Mouse (Mus musculus) liver, adult 2 months (tissue): ENCODE results near the gene Srrd. TPM values are rescaled to one million over a fixed set of nuclear protein-coding genes. Genes with fewer than 3 reads are reported as not detected.
A peak's percentile ranks its signal among the peaks of the same experiment; 100 is the strongest.

ENCODE experiments used
- DNase-seq: peaks from one replicate; pipeline ENCODE4 v3.0.0-alpha.2; 2011; ENCODE audit warnings: low read depth, low spot score; ENCODE audit errors: extremely low read depth
- H3K27ac ChIP-seq: fragments of 200-500 bp; replicated peaks from 2 replicates; pipeline ENCODE4 v1.5.1; 2012; ENCODE audit warnings: low read depth, mild to moderate bottlenecking, control low read depth, inconsistent platforms, low read length; ENCODE audit not compliant: insufficient read depth
- H3K27me3 ChIP-seq: fragments of 200-500 bp; 2 replicates; pipeline ENCODE4 v1.6.1; 2012; ENCODE audit warnings: mild to moderate bottlenecking, moderate library complexity, low read length, inconsistent platforms; ENCODE audit not compliant: control insufficient read depth, insufficient read depth
- H3K36me3 ChIP-seq: fragments of 200-500 bp; 2 replicates; pipeline ENCODE4 v1.6.1; 2012; ENCODE audit warnings: low read length, inconsistent platforms; ENCODE audit not compliant: control insufficient read depth, insufficient read depth
- H3K4me1 ChIP-seq: fragments of 200-500 bp; 2 replicates; pipeline ENCODE4 v1.6.1; 2011; ENCODE audit warnings: low read length; ENCODE audit not compliant: control insufficient read depth, insufficient read depth
- H3K4me3 ChIP-seq: fragments of 200-500 bp; 2 replicates; pipeline ENCODE4 v1.5.1; 2011; ENCODE audit warnings: low read depth, mild to moderate bottlenecking, control low read depth, low read length, moderate library complexity; ENCODE audit not compliant: insufficient read depth
- H3K79me2 ChIP-seq: fragments of 200-500 bp; 2 replicates; pipeline ENCODE4 v1.6.1; 2012; ENCODE audit warnings: inconsistent platforms, mild to moderate bottlenecking, low read length, moderate library complexity; ENCODE audit not compliant: control insufficient read depth, insufficient read depth
- H3K9ac ChIP-seq: fragments of 200-500 bp; 2 replicates; pipeline ENCODE4 v1.6.1; 2012; ENCODE audit warnings: low read depth, mild to moderate bottlenecking, control low read depth, inconsistent platforms, low read length
- CTCF ChIP-seq: fragments of 200-500 bp; IDR thresholded peaks from 2 replicates; pipeline ENCODE4 v1.5.1; 2011; ENCODE audit warnings: low read depth, low read length, control low read depth
- POLR2A ChIP-seq: fragments of 200-500 bp; IDR thresholded peaks from 2 replicates; pipeline ENCODE4 v1.6.1; 2011; ENCODE audit warnings: low read length, control low read depth; ENCODE audit not compliant: insufficient read depth; ENCODE audit errors: extremely low read depth
- WGBS: fragments of 180-500 bp; shearing (Covaris S2); methylation state at CpG from one replicate; pipeline ENCODE4 v1.1.7; 2018; 5-methylcytosine and 5-hydroxymethylcytosine counted together
- polyA plus RNA-seq: library from polyadenylated mRNA; depleted of rRNA; stranded (reverse); fragments of >200 nt; gene quantifications from 2 replicates; pipeline ENCODE4 v1.2.3, GENCODE M21; 2012
- total RNA-seq: library from RNA; depleted of rRNA; stranded (reverse); fragments of >200 nt; gene quantifications from 2 replicates; pipeline ENCODE4 v1.2.3, GENCODE M21; 2014

The Srrd gene
- total and polyA plus RNA-seq, 2 experiments, result 12.3 to 30.0 TPM

DNA sequence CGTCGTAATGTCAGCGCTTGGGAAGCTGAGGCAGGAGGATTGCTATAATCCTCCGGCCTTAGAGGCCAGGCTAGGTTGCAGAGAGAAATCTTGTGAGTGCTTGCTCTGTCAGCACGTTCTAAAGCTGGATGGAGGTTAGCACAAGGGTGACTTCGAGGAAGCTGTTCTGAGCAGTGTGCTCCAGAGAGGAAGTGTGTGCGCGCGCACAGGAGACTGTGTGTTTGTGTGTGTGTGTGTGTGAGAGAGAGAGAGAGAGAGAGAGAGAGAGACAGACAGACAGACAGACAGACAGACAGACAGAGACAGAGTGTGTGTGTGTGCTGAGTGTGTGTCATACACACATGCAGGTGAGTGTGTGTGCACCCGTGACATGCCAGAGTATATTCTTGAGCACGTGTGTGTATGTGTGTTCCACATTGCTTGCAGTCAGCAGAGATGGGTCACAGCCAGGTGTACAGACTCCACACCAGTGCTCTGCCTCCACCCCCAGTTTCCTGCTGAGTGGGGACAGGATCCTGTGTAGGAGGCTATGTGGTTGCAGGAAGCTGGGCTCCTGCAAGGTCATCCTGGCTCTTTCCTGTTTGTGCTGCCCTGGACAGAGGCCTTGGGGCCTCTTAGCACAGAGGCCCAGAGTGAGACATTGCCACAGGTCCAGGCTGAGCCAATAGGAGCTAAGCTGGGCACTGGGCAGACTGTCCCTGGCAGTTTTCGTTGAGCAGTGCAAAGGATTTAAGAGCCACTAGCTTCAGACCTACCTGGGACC lies 44.4 kb downstream of the Srrd start:
- Histone ChIP-seq H3K27ac (peak overlapping the region; percentile 70), H3K27me3 (no peaks in the 10 kb centered on the region), H3K36me3 (no peaks in the 10 kb centered on the region), H3K9ac (no peak overlapping the region), H3K4me3 (no peak overlapping the region), H3K79me2 (peaks cover 45% of the 10 kb centered on the region), H3K4me1 (peaks cover 80% of the 10 kb centered on the region)
- TF ChIP-seq POLR2A, result no peak
- no peak for TF ChIP-seq CTCF
- peak; percentile 79 for DNase-seq
- WGBS, result 60% methylated on average over 12 of the region's 12 CpGs

DNA sequence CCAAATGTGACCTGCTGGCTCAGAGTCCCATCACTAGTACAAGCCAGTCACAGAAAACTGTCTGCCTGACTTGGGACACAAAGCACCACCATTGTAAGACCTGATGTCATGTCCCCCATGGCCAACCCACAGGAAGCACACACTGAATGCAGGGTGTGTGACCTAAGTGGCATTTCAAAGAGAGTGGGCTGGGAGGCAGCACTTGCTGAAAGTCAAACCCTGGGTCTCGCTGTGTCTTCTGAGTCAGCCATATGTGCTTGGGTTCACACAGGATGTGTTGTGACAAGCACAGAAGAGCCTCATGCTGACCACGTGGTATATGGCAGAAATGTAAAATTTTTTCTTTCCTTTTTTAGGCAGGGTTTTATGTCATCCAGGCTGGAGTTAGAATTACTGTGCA lies 45.6 kb downstream of the Srrd start:
- WGBS, result 72% methylated on average over 2 of the region's 2 CpGs
- Histone ChIP-seq H3K27ac (peak overlapping the region; percentile 70), H3K79me2 (peaks cover 48% of the 10 kb centered on the region), H3K27me3 (no peaks in the 10 kb centered on the region), H3K4me3 (no peak overlapping the region), H3K4me1 (peaks cover 85% of the 10 kb centered on the region), H3K9ac (no peak overlapping the region), H3K36me3 (no peaks in the 10 kb centered on the region)
- DNase-seq, result no peak
- TF ChIP-seq POLR2A (no peak), CTCF (no peak)

DNA sequence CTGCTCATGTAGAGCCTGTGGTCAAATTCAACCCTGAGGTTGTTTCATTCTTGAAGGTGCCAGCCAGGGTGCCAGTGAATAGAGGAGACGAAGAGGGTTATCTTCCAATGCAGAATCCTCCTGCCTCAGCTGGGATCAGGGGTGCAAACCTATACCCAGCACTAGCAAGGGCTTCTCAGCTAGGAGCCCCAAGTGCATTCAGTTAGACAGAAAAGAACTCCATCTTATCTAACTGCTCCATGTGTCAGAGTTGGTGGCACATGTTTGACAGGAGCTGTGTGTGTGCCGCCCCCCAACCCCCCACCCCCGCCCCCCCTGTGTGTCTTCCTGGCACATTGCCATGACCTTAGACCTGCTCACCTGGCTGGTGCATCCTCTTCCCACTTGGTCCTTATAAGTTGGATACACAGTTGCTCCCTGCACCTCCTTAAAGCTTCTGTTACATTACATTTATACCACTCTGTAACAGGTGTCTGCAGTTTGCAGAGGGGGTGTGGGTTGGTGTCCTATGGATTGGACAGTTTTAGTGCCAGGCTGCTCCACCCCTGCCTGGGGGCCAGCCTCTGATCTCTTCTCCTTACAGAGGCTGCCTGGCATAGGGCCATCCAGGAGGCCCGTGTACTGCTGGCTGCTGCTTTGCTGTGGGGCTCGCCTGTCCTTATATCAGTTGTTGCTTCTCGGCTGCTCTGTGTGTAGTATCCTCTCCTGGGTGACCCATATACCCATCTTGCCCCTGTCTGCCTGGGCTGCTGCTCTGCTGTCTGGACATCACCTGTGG lies 46.2 kb downstream of the Srrd start:
- H3K27ac ChIP-seq, result peak overlapping the region; percentile 18; the same call in 1 of the 2 replicates
- peaks cover 54% of the 10 kb centered on the region for H3K79me2 ChIP-seq
- H3K4me3 ChIP-seq, result no peak overlapping the region
- H3K9ac ChIP-seq, result no peak overlapping the region
- no peaks in the 10 kb centered on the region for H3K27me3 ChIP-seq
- peaks cover 87% of the 10 kb centered on the region for H3K4me1 ChIP-seq
- WGBS, result 35% methylated on average over 5 of the region's 6 CpGs
- DNase-seq, result no peak
- no peak for TF ChIP-seq CTCF
- no peak for TF ChIP-seq POLR2A
- H3K36me3 ChIP-seq, result no peaks in the 10 kb centered on the region

DNA sequence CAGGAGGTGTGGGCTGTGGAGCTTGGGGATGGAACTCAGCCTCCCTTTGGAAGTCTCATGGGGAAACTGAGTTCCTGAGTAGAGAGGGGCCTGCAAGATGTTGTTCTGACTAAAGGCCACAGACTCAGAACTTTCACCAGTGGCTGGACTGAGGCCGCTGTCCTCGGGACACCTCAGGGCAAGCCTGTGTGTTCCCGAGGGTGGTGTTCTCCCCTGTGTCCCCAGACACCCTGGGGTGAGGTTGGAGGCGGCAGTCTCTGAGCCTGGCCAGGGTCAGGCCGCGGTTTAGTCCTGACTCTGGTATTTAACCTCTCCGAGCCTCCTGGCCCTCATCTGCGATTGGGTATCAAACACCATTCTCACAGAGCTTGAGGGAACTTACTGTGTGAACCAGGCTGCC lies 47.3 kb downstream of the Srrd start:
- Histone ChIP-seq H3K27ac (peak overlapping the region; percentile 33), H3K4me3 (no peak overlapping the region), H3K79me2 (peaks cover 60% of the 10 kb centered on the region), H3K9ac (peak overlapping the region; percentile 23), H3K27me3 (no peaks in the 10 kb centered on the region), H3K4me1 (peaks cover 91% of the 10 kb centered on the region), H3K36me3 (no peaks in the 10 kb centered on the region)
- TF ChIP-seq POLR2A (no peak), CTCF (no peak)
- peak; percentile 66 for DNase-seq
- 15% methylated on average over 8 of the region's 8 CpGs for WGBS

DNA sequence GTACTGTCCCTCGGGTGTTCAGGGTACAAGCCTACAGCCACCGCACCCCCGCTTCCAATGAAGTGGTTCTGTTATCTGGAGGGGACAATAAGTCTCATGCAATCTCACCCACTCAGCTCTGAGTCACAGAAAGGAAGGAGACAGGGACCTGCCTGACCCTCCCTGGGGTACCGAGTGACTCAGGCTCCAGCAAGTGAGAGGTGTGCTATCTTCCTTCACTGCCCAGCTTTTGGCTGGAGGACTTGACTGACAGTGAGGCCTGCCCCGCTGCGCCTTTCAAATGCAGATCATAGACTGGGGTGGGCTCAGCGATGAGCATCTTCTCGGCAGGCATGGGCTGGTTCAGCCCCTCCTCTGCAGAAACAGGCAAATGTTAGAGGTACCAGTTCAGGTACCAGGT lies 47.7 kb downstream of the Srrd start:
- TF ChIP-seq CTCF (no peak), POLR2A (no peak)
- no peak for DNase-seq
- Histone ChIP-seq H3K36me3 (no peaks in the 10 kb centered on the region), H3K9ac (peak overlapping the region; percentile 23), H3K4me1 (peaks cover 91% of the 10 kb centered on the region), H3K27ac (peak overlapping the region; percentile 33), H3K27me3 (no peaks in the 10 kb centered on the region), H3K79me2 (peaks cover 59% of the 10 kb centered on the region), H3K4me3 (no peak overlapping the region)
- 70% methylated on average over 8 of the region's 8 CpGs for WGBS

DNA sequence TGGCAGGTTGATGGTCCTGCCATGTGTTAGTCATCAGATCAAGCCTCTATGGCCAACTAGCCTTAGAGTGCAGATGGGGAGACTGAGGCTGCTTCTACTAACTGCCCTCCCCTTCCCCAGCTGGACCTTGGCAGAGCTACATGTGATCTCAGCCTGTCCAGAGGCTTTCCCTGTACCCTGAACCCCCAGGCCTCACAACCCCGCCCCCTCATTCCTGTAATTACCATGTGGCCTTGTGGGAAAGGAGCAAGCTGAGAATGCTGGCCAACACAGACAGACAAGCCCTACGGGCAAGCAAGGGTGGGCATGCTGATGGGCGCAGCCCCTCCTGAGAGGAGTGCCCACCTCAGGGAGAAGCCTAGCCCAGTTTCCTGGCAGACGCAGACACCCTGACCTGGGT lies 48.1 kb downstream of the Srrd start:
- Histone ChIP-seq H3K79me2 (peaks cover 54% of the 10 kb centered on the region), H3K36me3 (no peaks in the 10 kb centered on the region), H3K27me3 (no peaks in the 10 kb centered on the region), H3K4me3 (no peak overlapping the region), H3K4me1 (peaks cover 88% of the 10 kb centered on the region), H3K9ac (0 out of 2 replicates have a peak overlapping the region, but pooled peaks have one; percentile 23), H3K27ac (peak overlapping the region; percentile 64)
- TF ChIP-seq CTCF, result no peak
- no peak for TF ChIP-seq POLR2A
- peak; percentile 68 for DNase-seq
- WGBS, result 42% methylated on average over 4 of the region's 4 CpGs
